Mouse (Mus musculus): ENCODE data around the gene Mpdu1.
A peak's percentile ranks its signal among the peaks of the same experiment; 100 is the strongest.
"Not testable (repeated sequence)": the region's sequence is repeated elsewhere in the genome, so short reads cannot be mapped to it uniquely, and the experiment has no call there.

Mpdu1 gene

DNA sequence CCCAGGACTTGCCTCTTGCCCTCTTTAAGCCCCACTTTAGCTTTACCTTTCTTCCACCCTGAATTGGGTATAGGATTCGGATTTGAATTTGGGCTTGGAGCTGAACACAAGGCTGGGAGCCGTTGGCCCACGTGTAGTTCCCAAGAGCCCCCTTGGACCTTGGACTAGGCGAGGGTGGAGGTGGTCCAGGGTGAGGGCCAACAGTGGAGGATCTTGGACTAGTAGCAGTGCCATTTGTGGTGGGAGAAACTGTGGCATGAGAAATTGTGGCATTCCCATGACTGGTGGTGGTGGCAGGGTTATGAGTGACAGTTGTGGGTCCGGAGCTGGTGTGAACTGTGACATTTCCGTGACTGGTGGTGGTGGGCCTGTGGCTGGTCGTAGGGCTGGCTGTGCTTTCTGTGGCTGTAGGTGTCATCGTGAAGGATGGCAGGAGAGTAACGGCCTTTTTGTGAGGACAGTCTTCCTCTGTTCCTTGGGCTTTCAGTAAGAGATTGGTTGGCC lies 3.1 kb upstream of the Mpdu1 start:
- DNase-seq (ENCODE audit: low read depth, low spot score) = no peak

DNA sequence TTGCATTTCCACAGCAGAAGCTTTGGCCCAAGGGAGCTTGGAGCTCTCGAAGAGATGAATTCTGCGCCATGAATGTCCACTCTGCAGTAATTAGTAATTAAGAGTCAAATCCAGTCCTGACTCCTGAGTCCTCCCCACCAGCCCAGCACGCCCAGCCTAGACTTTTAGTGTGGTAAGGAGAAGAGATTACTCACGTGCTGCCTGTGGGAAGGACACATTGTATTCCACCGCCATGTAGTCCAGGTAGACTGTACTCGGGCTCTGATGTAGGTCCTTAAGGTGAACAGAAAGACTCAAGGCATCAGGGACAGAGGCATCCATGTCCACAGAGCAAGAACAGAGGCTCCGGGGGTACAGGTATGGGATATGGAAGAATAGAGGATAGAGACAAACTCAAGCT lies 2.4 kb upstream of the Mpdu1 start:
- DNase-seq (ENCODE audit: low read depth, low spot score) = no peak

DNA sequence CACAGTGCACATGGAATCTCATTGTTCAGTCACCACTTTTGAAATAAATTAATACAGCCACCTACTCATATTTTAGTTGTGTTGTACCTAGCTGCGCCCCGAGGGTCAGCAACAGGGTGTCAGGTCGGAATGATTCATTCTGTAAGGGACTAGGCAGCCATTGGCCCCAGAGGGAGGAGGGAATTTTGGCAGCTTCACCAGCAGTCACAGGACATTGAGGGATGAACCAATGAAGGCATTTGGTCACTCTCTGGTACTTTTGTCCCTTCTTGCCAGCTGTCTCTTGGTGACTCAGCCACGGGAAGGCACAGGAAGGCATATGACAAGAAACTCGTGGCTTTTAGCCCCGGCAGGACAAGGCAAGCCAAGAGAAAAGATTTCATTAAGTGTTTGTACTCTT lies 1.4 kb upstream of the Mpdu1 start:
- DNase-seq (ENCODE audit: low read depth, low spot score) = no peak

DNA sequence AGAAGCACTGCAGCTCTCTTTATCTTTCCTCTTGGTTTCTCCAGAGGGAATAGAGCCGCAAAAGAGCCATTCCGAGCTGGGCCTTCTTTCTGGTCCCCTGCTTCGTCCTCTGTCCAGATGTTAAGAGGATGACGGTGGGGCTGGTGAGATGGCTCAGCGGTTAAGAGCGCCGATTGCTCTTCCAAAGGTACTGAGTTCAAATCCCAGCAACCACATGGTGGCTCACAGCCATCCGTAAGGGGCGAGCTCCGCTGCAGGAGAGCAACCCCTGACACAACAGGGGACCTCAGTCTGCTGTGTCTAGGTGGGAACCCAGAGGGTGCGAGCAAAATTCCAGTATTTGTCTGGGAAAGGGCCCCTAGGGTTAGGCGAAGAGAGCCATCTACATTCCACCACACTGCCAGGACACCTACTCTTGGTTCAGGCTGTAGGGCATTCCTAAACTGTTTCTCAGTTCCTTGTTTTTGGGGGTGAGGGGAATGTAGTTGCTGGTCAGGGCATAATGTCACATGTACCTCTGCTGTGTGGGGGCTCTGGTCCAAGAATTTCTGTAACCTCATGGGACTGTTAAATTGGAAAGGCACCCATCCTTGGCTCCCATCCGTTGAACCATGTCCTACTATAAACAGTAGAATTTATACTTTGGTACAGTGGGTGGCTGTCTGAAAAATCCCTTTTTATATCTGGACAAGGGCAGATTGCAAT lies 677 bp upstream of the Mpdu1 start:
- no peak for DNase-seq (ENCODE audit: low read depth, low spot score)

DNA sequence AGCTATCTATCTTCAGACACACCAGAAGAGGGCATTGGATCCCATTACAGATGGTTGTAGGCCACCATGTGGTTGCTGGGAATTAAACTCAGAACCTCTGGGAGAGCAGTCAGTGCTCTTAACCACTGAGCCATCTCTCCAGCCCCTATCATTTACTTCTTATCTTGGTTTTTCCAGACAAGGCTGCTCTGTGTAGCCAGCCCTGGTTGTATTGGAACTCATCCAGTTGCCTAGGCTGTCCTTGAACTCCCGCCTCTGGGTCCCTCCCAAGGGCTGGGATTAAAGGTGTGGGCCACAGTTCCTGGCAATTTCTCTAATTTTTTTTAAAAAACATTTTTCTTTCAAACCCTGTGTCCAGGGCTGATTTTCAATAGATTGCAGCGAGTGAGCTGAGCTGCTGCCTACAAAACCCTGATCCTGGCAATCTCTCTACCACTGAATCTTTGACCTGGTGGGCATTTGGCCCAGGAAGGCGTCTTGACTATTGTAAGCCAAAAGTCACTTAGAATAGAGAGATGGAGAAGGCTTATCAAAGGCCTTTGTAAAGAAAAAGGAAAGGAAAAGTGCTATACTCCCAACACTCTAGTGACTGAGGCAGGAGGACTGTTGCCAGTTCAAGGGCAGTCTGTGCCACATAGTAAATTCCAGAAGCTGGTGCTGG lies 1.1 kb downstream of the Mpdu1 start:
- DNase-seq (ENCODE audit: low read depth, low spot score) = no peak

DNA sequence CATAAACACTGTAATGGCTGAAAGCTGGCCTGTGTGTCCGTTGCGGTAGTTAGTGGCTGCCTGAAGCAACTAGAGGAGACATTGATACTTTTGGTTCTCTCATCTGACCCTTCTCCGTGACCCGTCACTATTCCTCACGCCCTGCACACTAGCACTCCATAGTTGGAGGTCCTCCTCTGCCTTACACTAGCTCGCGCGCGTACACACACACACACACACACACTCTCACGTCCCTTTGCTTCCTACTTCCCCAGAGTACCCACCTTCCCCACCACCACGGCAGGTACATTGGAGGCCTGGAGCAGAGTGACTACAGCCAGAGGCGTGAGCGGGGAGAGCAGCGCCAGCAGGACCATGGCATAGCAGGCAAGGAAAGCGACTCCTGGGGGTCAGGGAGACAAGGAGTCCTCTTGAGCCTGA lies 5.0 kb downstream of the Mpdu1 start:
- no peak for DNase-seq (ENCODE audit: low read depth, low spot score)

DNA sequence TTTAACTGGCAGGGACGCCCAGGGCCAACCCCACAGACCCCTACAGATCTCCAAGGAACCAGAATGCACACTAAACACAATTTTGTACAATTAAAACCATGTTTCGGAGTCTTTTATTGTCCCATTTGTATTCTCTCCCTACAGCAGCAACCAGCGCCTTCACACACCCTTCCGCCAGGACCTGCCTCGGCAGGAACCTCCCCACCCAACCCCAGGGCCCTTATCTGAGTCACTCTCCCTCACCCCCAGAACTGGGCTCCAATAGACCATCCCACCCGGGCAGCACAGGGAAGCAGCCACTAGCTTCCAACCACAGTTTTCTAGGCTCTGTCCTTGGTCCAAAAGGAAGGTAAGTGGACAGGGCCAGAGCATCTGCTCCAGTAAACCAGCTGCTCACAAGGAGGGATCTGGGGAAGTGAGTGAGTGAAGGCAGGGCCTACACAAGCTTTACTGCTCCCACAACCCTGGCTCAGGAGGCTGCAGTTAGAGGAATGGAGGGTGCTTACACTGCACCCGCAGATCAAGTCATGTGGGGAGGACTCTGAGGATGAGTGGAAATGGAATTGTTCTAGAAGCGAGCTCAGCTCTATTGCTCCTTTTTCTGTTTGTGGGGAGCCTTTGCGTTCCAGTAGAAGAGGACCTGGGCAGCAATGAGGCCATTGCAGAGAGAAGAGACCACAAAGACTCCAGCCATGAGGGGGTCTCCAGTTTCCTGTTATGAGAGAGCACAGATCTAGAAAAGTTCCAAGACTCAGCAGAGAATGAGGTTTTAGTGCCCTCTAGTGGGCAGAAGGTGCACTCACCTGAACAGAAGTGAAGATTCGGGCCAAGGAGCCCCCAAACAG lies 5.6 kb downstream of the Mpdu1 start:
- no peak for DNase-seq (ENCODE audit: low read depth, low spot score)

DNA sequence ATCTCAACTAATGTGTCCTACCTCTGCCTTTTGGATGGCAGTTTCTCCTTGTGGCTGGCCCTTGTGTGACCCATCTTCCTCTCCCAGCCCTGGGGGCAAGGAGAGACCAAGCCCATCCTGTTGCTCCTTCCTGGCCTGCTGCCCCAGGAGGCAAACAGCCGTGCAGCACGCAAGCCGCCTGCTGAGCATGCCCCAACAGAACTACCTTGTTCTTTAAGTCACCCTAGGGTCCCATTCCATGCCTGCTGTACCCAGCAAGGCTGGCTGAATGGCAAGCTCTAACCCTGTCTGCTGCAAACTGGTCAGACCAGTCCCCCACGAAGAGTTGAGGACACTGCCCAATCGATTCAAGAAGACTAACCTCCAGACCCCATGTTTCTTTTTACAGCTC lies 6.4 kb downstream of the Mpdu1 start:
- no peak for DNase-seq (ENCODE audit: low read depth, low spot score)

DNA sequence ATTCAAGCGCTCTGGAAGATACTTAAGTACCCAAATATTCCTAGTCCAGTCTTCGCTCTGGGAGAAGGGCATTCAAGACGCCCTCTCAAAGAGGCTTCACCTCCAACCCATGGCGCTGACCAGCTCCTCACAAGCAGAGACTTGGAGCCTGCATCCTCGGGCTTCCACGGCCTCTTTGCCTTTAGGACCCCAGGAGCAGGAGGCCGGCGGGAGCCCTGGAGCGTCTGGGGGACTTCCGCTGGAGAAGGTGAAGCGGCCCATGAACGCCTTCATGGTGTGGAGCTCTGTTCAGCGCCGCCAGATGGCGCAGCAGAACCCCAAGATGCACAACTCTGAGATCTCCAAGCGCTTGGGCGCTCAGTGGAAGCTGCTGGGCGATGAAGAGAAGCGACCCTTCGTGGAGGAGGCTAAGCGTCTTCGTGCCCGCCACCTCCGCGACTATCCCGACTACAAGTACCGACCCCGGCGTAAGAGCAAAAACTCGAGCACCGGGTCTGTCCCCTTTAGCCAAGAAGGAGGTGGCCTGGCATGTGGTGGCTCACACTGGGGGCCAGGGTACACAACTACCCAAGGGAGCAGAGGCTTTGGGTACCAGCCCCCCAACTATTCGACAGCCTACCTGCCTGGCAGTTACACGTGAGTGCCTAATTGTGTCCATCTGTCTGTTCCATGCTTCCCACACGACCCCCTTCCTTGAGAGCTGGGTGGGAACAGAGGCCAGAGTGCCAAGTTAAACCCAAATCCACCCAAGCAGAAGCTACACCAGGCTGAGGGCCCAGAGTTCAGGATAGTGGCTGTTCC lies 7.0 kb downstream of the Mpdu1 start, which contains the start of gene Sox15:
Gene Sox15 (plus strand): TSS at position 51 of the 801 bp plus-strand sequence.
- DNase-seq (ENCODE audit: low read depth, low spot score) = no peak

DNA sequence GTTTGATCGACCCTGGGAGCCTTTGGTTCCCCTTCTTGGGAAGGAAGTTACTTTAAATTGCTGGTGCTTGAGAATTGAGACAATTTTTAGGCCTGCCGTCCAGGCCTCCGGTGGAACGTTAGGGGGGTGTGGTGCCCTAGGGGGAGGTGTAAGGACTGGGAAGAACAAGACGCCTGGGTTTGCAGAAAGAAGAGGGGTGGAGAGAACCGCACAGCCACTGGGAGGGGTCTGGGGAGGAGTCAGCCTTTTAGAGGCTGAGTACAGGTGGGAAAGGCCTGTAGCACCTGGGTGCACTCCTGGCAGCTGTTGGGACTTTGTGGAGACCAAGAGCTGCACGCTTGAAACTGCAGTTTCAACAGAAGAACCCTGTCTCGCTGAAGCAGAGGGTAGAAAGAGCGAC lies 7.7 kb downstream of the Mpdu1 start:
- no peak for DNase-seq (ENCODE audit: low read depth, low spot score)

DNA sequence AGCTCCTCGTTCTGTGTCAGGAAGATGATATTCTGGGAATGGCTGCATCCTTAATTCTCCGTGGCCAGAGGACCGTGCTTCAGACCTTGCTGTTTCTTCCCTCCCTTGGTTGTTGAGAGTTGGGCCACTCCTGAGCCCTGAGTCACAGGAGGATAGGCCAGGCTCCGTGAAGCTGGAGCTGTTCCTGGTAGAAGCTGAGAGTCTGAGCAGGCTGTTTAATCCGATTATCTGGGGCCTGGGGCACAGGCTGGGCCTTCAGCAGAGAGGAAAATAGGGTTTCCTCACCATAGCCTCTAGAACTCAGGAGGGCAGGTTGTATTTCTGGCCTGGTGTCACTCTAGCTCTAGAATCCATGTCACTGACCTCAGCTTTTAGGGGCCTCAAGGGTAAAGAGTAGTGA lies 9.0 kb downstream of the Mpdu1 start:
- no peak for DNase-seq (ENCODE audit: low read depth, low spot score)

DNA sequence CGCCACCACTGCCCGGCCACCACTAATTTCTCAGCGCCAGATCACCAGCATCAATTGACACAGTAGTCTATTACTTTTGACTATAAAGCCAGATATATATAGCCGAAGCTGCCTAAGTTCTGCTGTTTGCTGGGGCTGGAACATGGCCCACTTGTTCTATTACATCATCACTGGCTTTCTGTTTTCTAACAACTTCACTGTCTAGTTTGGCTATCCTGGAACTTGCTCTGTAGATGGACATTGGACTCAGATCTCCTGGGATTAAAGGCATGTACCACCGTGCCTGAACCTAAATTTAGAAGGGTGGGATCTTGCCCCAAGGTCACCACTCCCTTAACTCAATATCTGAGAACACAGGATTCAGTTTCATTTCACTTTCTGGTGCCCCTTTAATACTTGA lies 16.6 kb downstream of the Mpdu1 start:
- no peak for DNase-seq (ENCODE audit: low read depth, low spot score)

DNA sequence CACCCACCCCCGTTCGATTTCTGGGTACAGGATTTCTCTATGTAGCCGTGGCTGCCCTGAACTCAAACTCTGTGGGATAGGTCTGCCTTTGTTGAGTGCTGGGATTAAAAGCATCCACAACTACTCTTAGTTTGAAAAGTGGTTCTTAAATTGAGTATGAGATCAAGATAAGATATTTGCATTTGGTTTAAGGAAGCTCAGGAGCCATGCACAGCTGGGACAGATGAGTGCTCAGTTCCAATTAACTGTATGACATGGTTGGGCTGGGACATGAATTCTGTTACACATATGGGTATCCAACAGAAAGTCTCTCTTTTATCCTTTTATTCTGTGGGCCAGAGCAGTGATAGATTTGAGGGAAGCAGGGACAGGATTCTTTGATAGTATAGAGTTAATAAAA lies 27.0 kb downstream of the Mpdu1 start:
- no peak for DNase-seq (ENCODE audit: low read depth, low spot score)

DNA sequence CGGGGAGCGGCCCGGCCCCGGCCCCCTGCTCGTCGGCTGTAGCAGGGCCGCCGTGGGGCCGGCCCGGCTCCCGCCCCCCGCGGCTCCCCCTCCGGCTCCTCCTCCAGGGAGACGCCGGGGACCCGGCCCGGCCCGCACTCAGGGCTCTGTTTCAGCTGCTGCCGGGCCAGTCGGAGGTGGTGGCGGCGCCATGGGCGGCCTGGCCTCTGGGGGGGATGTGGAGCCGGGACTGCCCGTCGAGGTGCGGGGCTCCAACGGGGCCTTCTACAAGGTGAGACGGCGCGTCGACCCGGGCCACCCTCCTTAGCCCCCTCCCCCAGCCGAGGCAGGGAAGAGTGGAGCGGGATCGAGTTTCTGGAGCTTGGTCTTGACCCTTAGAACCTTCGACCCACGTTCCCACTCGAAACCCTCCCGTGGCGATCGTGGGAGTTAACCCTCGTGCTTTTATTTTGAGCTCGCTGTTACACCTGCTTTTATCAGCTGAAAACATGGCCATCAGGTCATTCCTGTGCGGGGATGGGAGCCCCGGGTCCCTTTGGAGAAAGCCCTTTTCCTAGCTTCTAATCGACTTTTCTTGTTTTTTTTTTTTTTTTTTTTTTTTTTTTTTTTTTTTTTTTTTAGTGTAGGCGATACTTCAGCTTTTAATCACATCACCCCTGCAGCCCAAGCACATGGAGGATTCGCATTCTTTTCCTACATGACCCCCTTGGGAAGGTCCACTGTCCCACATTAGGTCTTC lies 29.1 kb downstream of the Mpdu1 start:
- DNase-seq (ENCODE audit: low read depth, low spot score) = no peak

DNA sequence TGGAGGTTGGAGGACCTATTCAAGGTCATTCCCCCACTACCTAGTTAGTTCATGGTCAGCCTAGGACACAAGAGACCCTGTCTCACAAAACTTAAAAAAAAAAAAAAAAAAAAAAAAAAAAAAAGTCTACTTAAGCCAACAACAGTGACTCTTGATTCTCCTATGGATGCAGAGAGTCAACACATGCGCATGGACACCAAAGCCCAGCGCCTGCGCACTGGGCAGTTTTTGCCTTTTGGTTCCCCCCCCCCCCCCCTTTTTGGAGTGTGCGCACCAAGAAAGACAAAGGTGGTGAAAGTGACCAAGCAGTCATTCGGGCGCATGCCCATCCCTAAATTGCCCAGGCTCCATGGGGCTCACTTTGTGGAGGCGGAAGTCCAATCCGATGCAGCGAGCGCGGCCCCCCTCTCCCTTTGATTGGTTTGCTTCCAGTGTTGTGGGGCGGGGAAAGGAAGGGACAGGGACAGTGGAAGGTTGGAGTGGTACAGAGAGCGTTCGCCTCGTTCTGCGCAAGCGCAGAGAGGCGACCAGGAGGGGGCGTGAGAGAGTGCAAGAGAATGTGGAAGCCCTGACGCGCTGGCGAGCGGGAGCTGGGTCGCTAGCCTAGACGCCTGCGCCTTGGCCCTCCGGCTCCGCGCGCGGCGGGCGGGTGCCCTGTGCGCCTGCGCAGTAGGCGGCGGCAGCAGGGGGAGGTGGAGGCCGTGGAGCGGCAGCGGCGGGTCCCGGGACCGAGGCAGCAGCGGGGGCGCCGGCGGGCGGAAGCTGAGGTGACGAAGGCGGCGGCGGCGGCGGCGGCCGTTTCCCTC lies 30.0 kb downstream of the Mpdu1 start, which contains the start of gene Fxr2:
Gene Fxr2 (plus strand): TSS at position 707 of the 806 bp plus-strand sequence.
- DNase-seq (ENCODE audit: low read depth, low spot score) = peak; percentile 100

DNA sequence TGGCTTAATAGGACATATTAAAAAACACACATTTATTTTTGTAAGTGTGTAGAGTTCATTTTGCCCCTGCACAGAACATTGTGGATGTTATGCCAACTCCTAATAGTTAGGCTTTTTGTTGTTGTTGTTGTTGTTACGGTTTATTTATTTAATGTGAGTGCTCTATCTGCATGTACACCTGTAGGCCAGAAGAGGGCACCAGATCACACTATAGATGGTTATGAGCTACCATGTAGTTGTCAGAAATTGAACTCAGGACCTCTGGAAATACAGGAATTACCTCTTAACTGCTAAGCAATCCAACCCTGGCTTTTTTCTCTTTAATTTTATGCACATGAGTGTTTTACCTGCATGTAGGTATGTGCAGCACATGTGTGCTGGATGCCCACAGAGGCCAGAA lies 32.6 kb downstream of the Mpdu1 start:
- no peak for DNase-seq (ENCODE audit: low read depth, low spot score)

DNA sequence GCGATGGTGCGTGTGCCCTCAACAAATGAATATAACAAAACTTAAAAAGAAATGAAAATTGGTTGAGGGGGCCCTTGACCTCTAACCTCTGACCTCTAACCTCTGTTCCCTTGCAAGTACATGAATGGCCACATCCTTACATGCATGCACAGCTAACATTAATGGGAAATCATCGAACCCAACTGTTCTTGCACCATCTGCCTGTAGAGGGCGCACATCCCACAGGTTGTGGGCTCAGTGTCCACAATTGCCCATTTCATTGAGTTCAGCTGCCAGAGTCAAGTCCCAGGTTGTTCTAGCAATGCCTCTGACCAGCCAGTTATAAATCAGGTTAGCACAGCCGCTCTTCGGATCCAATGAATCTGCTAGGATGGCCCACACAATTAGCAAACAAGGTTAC lies 34.2 kb downstream of the Mpdu1 start:
- no peak for DNase-seq (ENCODE audit: low read depth, low spot score)

DNA sequence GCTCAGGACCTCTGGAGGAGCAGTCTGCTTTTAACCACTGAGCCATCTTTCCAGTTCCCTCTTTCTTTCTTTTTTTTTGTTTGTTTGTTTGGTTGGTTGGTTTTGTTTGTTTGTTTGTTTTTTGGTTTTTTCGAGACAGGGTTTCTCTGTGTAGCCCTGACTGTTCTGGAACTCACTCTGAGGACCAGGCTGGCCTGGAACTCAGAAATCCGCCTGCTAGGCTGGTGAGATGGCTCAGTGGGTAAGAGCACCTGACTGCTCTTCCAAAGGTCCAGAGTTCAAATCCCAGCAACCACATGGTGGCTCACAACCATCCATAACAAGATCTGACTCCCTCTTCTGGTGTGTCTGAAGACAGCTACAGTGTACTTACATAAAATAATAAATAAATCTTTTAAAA lies 38.1 kb downstream of the Mpdu1 start:
- not testable (repeated sequence) for DNase-seq (ENCODE audit: low read depth, low spot score)

DNA sequence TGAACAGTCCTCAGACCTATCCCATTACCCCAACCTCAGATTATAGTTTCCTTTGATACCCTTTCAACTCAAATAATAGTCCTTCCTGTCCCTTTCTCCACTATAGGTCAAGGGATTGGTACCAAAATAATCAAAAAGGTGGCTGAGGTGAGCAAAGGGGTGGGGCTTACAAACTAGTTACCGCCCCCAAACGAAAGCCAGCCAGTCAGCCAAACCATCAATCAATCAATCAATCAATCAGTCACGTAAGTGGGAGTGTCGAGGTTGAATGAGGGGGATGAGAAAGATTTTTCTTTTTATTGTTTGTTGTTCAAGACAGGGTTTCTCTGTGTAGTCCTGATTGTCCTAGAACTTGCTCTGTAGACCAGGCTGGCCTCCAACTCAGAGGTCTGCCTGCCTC lies 39.4 kb downstream of the Mpdu1 start:
- no peak for DNase-seq (ENCODE audit: low read depth, low spot score)

DNA sequence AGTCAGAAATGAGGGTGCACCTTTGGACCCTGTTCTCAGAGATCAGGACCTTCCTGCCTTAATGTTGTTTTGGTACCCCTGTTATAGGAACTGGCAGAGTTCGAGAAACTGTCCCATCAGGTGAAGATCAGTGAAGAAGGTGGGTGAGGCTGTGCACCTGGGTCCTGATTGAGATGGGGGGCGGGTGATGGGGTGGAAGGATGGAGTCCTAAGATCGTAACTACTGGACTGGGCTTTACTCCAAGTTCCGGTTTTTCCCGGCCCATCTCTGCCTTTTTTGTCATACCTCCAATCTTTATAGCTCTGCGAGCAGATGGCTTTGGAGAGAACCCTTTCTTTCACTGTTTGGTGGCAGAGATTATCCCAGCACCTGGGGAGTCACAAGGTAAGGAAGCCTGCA lies 40.0 kb downstream of the Mpdu1 start:
- DNase-seq (ENCODE audit: low read depth, low spot score) = no peak
